Mouse (Mus musculus): ENCODE measurements at regions not wholly inside any gene's neighbourhood (a gene's known extent, or its start where the extent isn't known, plus 50 kb on each side); places are given as distances from the start of the nearest gene placed in this dataset.

GRCm38 (mm10) chr8:15323421-15323820, 277.5 kb upstream of the BB014433 start:
- Histone ChIP-seq H3K9ac (no peak overlapping the region), H3K27ac (no peak overlapping the region), H3K4me1 (no peaks in the 10 kb centered on the region), H3K27me3 (replicated peaks) (no peaks in the 10 kb centered on the region), H3K36me3 (replicated peaks) (no peaks in the 10 kb centered on the region), H3K4me3 (no peak overlapping the region), H3K4me2 (no peak overlapping the region), H3K9me3 (no peaks in the 10 kb centered on the region)
- no peak for ATAC-seq (replicated peaks)
- WGBS = 85% methylated on average over 4 of the region's 4 CpGs

- H3K4me1 ChIP-seq = no peaks in the 10 kb centered on the region
- no peaks in the 10 kb centered on the region for H3K36me3 ChIP-seq (replicated peaks)
- no peaks in the 10 kb centered on the region for H3K27me3 ChIP-seq (replicated peaks)
- H3K27ac ChIP-seq = no peak overlapping the region
- no peak overlapping the region for H3K4me3 ChIP-seq
- H3K9me3 ChIP-seq = no peaks in the 10 kb centered on the region
- no peak overlapping the region for H3K9ac ChIP-seq
- no peak overlapping the region for H3K4me2 ChIP-seq
- WGBS = 88% methylated on average over 16 of the region's 16 CpGs
- no peak for ATAC-seq (replicated peaks)
These were observed 272.4 kb upstream of the BB014433 start for GRCm38 (mm10) chr8:15318082-15318816.

GRCm38 (mm10) chr8:15313481-15313880, 267.6 kb upstream of the BB014433 start:
- H3K36me3 ChIP-seq (replicated peaks) = no peaks in the 10 kb centered on the region
- H3K27ac ChIP-seq = no peak overlapping the region
- no peaks in the 10 kb centered on the region for H3K4me1 ChIP-seq
- no peak overlapping the region for H3K4me2 ChIP-seq
- H3K4me3 ChIP-seq = no peak overlapping the region
- 86% methylated on average over 5 of the region's 5 CpGs for WGBS
- no peak overlapping the region for H3K9ac ChIP-seq
- ATAC-seq (replicated peaks) = no peak
- H3K27me3 ChIP-seq (replicated peaks) = no peaks in the 10 kb centered on the region
- no peaks in the 10 kb centered on the region for H3K9me3 ChIP-seq

- ATAC-seq (replicated peaks) = no peak
- no peaks in the 10 kb centered on the region for H3K9me3 ChIP-seq
- no peaks in the 10 kb centered on the region for H3K27me3 ChIP-seq (replicated peaks)
- no peaks in the 10 kb centered on the region for H3K4me1 ChIP-seq
- H3K4me2 ChIP-seq = no peak overlapping the region
- no peak overlapping the region for H3K27ac ChIP-seq
- no peaks in the 10 kb centered on the region for H3K36me3 ChIP-seq (replicated peaks)
- 81% methylated on average over 4 of the region's 4 CpGs for WGBS
- H3K9ac ChIP-seq = no peak overlapping the region
- H3K4me3 ChIP-seq = no peak overlapping the region
These were observed 265.6 kb upstream of the BB014433 start for GRCm38 (mm10) chr8:15311509-15311908.

- Histone ChIP-seq H3K9me3 (no peaks in the 10 kb centered on the region), H3K4me2 (no peak overlapping the region), H3K36me3 (replicated peaks) (no peaks in the 10 kb centered on the region), H3K27me3 (replicated peaks) (no peaks in the 10 kb centered on the region), H3K4me3 (no peak overlapping the region), H3K27ac (no peak overlapping the region), H3K4me1 (no peaks in the 10 kb centered on the region), H3K9ac (no peak overlapping the region)
- no peak for ATAC-seq (replicated peaks)
- 86% methylated on average over 7 of the region's 7 CpGs for WGBS
These were observed 265.2 kb upstream of the BB014433 start for GRCm38 (mm10) chr8:15311045-15311444.

- Histone ChIP-seq H3K4me2 (no peak overlapping the region), H3K27ac (no peak overlapping the region), H3K9me3 (no peaks in the 10 kb centered on the region), H3K9ac (no peak overlapping the region), H3K4me1 (no peaks in the 10 kb centered on the region), H3K36me3 (replicated peaks) (no peaks in the 10 kb centered on the region), H3K4me3 (no peak overlapping the region), H3K27me3 (replicated peaks) (no peaks in the 10 kb centered on the region)
- ATAC-seq (replicated peaks) = no peak
- 81% methylated on average over 2 of the region's 2 CpGs for WGBS
These were observed 258.3 kb upstream of the BB014433 start for GRCm38 (mm10) chr8:15304143-15304677.

GRCm38 (mm10) chr8:15273775-15274174, 227.9 kb upstream of the BB014433 start:
- Histone ChIP-seq H3K4me2 (no peak overlapping the region), H3K9ac (no peak overlapping the region), H3K4me1 (no peaks in the 10 kb centered on the region), H3K27me3 (replicated peaks) (no peaks in the 10 kb centered on the region), H3K4me3 (no peak overlapping the region), H3K9me3 (no peaks in the 10 kb centered on the region), H3K36me3 (replicated peaks) (no peaks in the 10 kb centered on the region), H3K27ac (no peak overlapping the region)
- WGBS = 31% methylated on average over 5 of the region's 5 CpGs
- no peak for ATAC-seq (replicated peaks)

- Histone ChIP-seq H3K27me3 (replicated peaks) (no peaks in the 10 kb centered on the region), H3K4me1 (no peaks in the 10 kb centered on the region), H3K9me3 (no peaks in the 10 kb centered on the region), H3K4me3 (no peak overlapping the region), H3K27ac (no peak overlapping the region), H3K4me2 (no peak overlapping the region), H3K36me3 (replicated peaks) (no peaks in the 10 kb centered on the region), H3K9ac (no peak overlapping the region)
- WGBS = 23% methylated on average over 17 of the region's 17 CpGs
- 0 out of 2 replicates have a peak, but pooled peaks have one; percentile 59 for ATAC-seq (replicated peaks)
These were observed 226.1 kb upstream of the BB014433 start for GRCm38 (mm10) chr8:15271793-15272587.

GRCm38 (mm10) chr8:15270290-15270689, 224.4 kb upstream of the BB014433 start:
- H3K4me1 ChIP-seq = no peaks in the 10 kb centered on the region
- H3K27me3 ChIP-seq (replicated peaks) = no peaks in the 10 kb centered on the region
- WGBS = 9% methylated on average over 5 of the region's 5 CpGs
- H3K9me3 ChIP-seq = 0 out of 2 replicates have a peak, but pooled peaks cover 1% of the 10 kb centered on the region
- H3K27ac ChIP-seq = no peak overlapping the region
- H3K4me2 ChIP-seq = no peak overlapping the region
- no peak overlapping the region for H3K9ac ChIP-seq
- no peaks in the 10 kb centered on the region for H3K36me3 ChIP-seq (replicated peaks)
- 0 out of 2 replicates have a peak, but pooled peaks have one; percentile 44 for ATAC-seq (replicated peaks)
- H3K4me3 ChIP-seq = no peak overlapping the region

GRCm38 (mm10) chr8:15244770-15245485, 199.1 kb upstream of the BB014433 start:
- H3K27me3 ChIP-seq (replicated peaks) = no peaks in the 10 kb centered on the region
- H3K9ac ChIP-seq = no peak overlapping the region
- H3K36me3 ChIP-seq (replicated peaks) = no peaks in the 10 kb centered on the region
- H3K9me3 ChIP-seq = no peaks in the 10 kb centered on the region
- no peak overlapping the region for H3K4me2 ChIP-seq
- no peak overlapping the region for H3K27ac ChIP-seq
- no peaks in the 10 kb centered on the region for H3K4me1 ChIP-seq
- 90% methylated on average over 12 of the region's 12 CpGs for WGBS
- ATAC-seq (replicated peaks) = no peak
- no peak overlapping the region for H3K4me3 ChIP-seq

GRCm38 (mm10) chr8:15235410-15235809, 189.5 kb upstream of the BB014433 start:
- Histone ChIP-seq H3K36me3 (replicated peaks) (no peaks in the 10 kb centered on the region), H3K9me3 (no peaks in the 10 kb centered on the region), H3K9ac (no peak overlapping the region), H3K27ac (no peak overlapping the region), H3K4me3 (no peak overlapping the region), H3K27me3 (replicated peaks) (no peaks in the 10 kb centered on the region), H3K4me2 (no peak overlapping the region), H3K4me1 (no peaks in the 10 kb centered on the region)
- no peak for ATAC-seq (replicated peaks)
- WGBS = 80% methylated on average over 3 of the region's 3 CpGs

- no peak overlapping the region for H3K4me3 ChIP-seq
- H3K4me1 ChIP-seq = no peaks in the 10 kb centered on the region
- WGBS = 66% methylated on average over 8 of the region's 8 CpGs
- H3K4me2 ChIP-seq = no peak overlapping the region
- ATAC-seq (replicated peaks) = no peak
- no peak overlapping the region for H3K9ac ChIP-seq
- H3K27ac ChIP-seq = no peak overlapping the region
- no peaks in the 10 kb centered on the region for H3K36me3 ChIP-seq (replicated peaks)
- no peaks in the 10 kb centered on the region for H3K9me3 ChIP-seq
- H3K27me3 ChIP-seq (replicated peaks) = no peaks in the 10 kb centered on the region
These were observed 187.4 kb upstream of the BB014433 start for GRCm38 (mm10) chr8:15233241-15233640.

Data from midbrain, embryonic 15.5 days (tissue).